Mouse (Mus musculus) liver, adult 2 months (tissue): ENCODE data around the gene Gabra5. TPM values are rescaled to one million over a fixed set of nuclear protein-coding genes. Genes with fewer than 3 reads are reported as not detected.

Experiments used
- DNase-seq: peaks from one replicate; pipeline ENCODE4 v3.0.0-alpha.2; 2011; ENCODE audit warnings: low read depth, low spot score; ENCODE audit errors: extremely low read depth
- H3K27ac ChIP-seq: fragments of 200-500 bp; replicated peaks from 2 replicates; pipeline ENCODE4 v1.5.1; 2012; ENCODE audit warnings: low read depth, mild to moderate bottlenecking, control low read depth, inconsistent platforms, low read length; ENCODE audit not compliant: insufficient read depth
- H3K27me3 ChIP-seq: fragments of 200-500 bp; 2 replicates; pipeline ENCODE4 v1.6.1; 2012; ENCODE audit warnings: mild to moderate bottlenecking, moderate library complexity, low read length, inconsistent platforms; ENCODE audit not compliant: control insufficient read depth, insufficient read depth
- H3K36me3 ChIP-seq: fragments of 200-500 bp; 2 replicates; pipeline ENCODE4 v1.6.1; 2012; ENCODE audit warnings: low read length, inconsistent platforms; ENCODE audit not compliant: control insufficient read depth, insufficient read depth
- H3K4me1 ChIP-seq: fragments of 200-500 bp; 2 replicates; pipeline ENCODE4 v1.6.1; 2011; ENCODE audit warnings: low read length; ENCODE audit not compliant: control insufficient read depth, insufficient read depth
- H3K4me3 ChIP-seq: fragments of 200-500 bp; 2 replicates; pipeline ENCODE4 v1.5.1; 2011; ENCODE audit warnings: low read depth, mild to moderate bottlenecking, control low read depth, low read length, moderate library complexity; ENCODE audit not compliant: insufficient read depth
- H3K79me2 ChIP-seq: fragments of 200-500 bp; 2 replicates; pipeline ENCODE4 v1.6.1; 2012; ENCODE audit warnings: inconsistent platforms, mild to moderate bottlenecking, low read length, moderate library complexity; ENCODE audit not compliant: control insufficient read depth, insufficient read depth
- H3K9ac ChIP-seq: fragments of 200-500 bp; 2 replicates; pipeline ENCODE4 v1.6.1; 2012; ENCODE audit warnings: low read depth, mild to moderate bottlenecking, control low read depth, inconsistent platforms, low read length
- CTCF ChIP-seq: fragments of 200-500 bp; IDR thresholded peaks from 2 replicates; pipeline ENCODE4 v1.5.1; 2011; ENCODE audit warnings: low read depth, low read length, control low read depth
- POLR2A ChIP-seq: fragments of 200-500 bp; IDR thresholded peaks from 2 replicates; pipeline ENCODE4 v1.6.1; 2011; ENCODE audit warnings: low read length, control low read depth; ENCODE audit not compliant: insufficient read depth; ENCODE audit errors: extremely low read depth
- WGBS: fragments of 180-500 bp; shearing (Covaris S2); methylation state at CpG from one replicate; pipeline ENCODE4 v1.1.7; 2018; 5-methylcytosine and 5-hydroxymethylcytosine counted together
- polyA plus RNA-seq: library from polyadenylated mRNA; depleted of rRNA; stranded (reverse); fragments of >200 nt; gene quantifications from 2 replicates; pipeline ENCODE4 v1.2.3, GENCODE M21; 2012
- total RNA-seq: library from RNA; depleted of rRNA; stranded (reverse); fragments of >200 nt; gene quantifications from 2 replicates; pipeline ENCODE4 v1.2.3, GENCODE M21; 2014

The Gabra5 gene
- total and polyA plus RNA-seq, 2 experiments: not detected

DNA sequence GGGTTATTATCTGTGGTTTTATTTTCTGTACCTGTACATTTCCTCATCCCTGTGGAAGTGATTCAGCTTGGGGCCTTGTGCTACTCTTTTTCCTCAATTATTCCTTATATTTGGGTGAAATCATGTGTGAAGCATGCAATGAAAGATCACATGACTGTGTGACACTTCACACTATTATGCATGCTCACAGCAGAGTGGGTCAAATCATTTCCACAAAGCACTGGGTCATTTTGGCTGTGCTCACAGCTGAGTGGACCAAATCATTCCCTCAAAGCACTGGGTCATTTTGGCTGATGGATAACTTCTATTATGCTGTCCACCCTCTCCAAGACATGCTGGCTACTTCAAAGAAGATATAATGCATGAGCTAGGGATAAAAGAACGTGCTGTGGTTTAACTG, 97.0 kb downstream of the Gabra5 start:
- H3K27ac ChIP-seq: no peak overlapping the region
- H3K36me3 ChIP-seq: no peaks in the 10 kb centered on the region
- H3K27me3 ChIP-seq: no peaks in the 10 kb centered on the region
- H3K79me2 ChIP-seq: no peaks in the 10 kb centered on the region
- H3K4me3 ChIP-seq: no peak overlapping the region
- 20% methylated on average over 1 of the region's 1 CpGs for WGBS
- H3K9ac ChIP-seq: no peak overlapping the region
- H3K4me1 ChIP-seq: no peaks in the 10 kb centered on the region
- TF ChIP-seq CTCF (no peak), POLR2A (no peak)
- DNase-seq: no peak

DNA sequence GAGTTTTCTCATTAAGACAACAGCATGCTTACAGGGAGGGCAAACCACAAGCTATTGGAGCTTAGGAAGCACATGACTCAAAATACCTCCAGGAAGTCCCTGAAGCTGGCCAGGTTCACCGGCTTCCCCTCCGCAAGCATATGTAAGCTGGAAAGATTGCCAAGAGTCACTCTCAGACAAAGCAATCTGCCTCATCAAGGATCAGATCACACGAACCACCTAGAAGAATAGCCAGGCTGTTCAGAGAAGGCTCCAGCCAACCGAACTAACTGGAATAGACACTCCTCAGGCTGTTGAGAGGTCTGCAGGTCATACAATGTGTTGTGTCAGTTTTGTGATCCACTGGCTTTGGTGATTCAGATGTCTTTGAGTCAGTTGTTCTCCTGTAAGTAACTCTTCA, 98.7 kb downstream of the Gabra5 start:
- no peaks in the 10 kb centered on the region for H3K27me3 ChIP-seq
- WGBS: 85% methylated on average over 4 of the region's 4 CpGs
- no peak overlapping the region for H3K27ac ChIP-seq
- TF ChIP-seq CTCF (no peak), POLR2A (no peak)
- H3K4me3 ChIP-seq: no peak overlapping the region
- no peaks in the 10 kb centered on the region for H3K36me3 ChIP-seq
- H3K4me1 ChIP-seq: no peaks in the 10 kb centered on the region
- H3K79me2 ChIP-seq: no peaks in the 10 kb centered on the region
- no peak overlapping the region for H3K9ac ChIP-seq
- no peak for DNase-seq

DNA sequence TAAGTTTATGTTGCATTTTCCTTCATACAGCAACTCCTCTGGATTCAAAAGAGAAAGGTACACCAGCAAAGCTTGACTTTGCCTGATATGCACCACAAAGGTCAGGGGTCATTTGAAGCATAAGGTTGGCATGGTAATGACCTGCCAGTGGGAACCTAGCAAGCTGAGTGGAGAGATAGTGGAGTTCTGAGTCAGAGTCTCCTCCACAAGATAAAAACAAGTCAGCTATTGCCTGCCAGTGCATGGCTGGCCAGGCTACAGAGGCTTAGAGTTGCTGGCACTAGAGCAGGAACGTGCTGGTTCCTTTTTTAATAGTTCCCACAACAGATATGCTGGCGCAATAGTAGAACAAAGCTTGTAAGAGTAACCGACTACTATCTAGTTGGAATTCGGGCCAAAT, 116.3 kb downstream of the Gabra5 start:
- no peaks in the 10 kb centered on the region for H3K4me1 ChIP-seq
- H3K9ac ChIP-seq: no peak overlapping the region
- H3K79me2 ChIP-seq: no peaks in the 10 kb centered on the region
- 74% methylated on average over 4 of the region's 4 CpGs for WGBS
- H3K4me3 ChIP-seq: no peak overlapping the region
- no peak overlapping the region for H3K27ac ChIP-seq
- H3K27me3 ChIP-seq: no peaks in the 10 kb centered on the region
- TF ChIP-seq POLR2A (no peak), CTCF (no peak)
- no peaks in the 10 kb centered on the region for H3K36me3 ChIP-seq
- no peak for DNase-seq

DNA sequence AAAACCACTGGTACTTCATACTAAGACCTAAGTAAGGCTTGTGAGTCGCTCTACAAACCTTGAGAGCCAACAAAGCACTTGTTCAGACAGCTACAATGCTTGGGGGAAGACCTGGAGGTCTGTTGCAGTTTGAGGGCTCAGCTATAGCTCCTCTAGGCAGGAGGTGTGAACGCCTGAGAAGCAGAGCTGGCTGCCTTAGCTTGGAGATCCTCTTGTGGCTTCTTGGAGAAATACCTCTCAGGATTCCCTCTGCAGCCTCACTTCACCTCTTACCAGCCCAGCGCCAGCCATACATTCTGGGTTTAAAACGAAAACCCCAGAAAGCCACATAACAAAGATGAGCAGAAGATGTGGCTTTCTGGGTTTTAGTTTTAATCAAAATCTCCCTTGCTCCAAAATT, 119.8 kb downstream of the Gabra5 start:
- DNase-seq: no peak
- TF ChIP-seq CTCF: no peak
- TF ChIP-seq POLR2A: no peak
- Histone ChIP-seq H3K27me3 (peaks cover 4% of the 10 kb centered on the region; the same call in 1 of the 2 replicates), H3K4me3 (no peak overlapping the region), H3K79me2 (no peaks in the 10 kb centered on the region), H3K27ac (no peak overlapping the region), H3K9ac (no peak overlapping the region), H3K36me3 (no peaks in the 10 kb centered on the region), H3K4me1 (no peaks in the 10 kb centered on the region)
- WGBS: 40% methylated on average over 4 of the region's 4 CpGs

DNA sequence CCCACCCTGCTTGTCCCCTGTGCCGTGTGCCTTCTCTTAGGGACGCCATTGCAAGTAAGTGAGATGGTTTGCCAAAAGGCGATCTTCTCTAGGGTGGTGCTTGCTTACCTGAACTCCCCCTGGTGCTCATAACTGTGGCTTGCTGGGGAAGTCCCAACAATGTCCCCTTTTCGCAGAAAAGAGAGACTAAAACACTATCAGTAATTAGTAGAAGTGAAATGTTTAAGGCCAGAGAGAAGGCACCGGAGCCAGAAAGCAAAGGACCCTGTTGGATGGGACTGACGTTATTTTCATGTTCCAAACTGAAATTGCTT, 122.6 kb downstream of the Gabra5 start:
- TF ChIP-seq POLR2A (no peak), CTCF (no peak)
- Histone ChIP-seq H3K4me3 (no peak overlapping the region), H3K27ac (no peak overlapping the region), H3K36me3 (no peaks in the 10 kb centered on the region), H3K9ac (no peak overlapping the region), H3K79me2 (no peaks in the 10 kb centered on the region), H3K4me1 (no peaks in the 10 kb centered on the region), H3K27me3 (peaks cover 4% of the 10 kb centered on the region; the same call in 1 of the 2 replicates)
- 23% methylated on average over 6 of the region's 6 CpGs for WGBS
- no peak for DNase-seq

DNA sequence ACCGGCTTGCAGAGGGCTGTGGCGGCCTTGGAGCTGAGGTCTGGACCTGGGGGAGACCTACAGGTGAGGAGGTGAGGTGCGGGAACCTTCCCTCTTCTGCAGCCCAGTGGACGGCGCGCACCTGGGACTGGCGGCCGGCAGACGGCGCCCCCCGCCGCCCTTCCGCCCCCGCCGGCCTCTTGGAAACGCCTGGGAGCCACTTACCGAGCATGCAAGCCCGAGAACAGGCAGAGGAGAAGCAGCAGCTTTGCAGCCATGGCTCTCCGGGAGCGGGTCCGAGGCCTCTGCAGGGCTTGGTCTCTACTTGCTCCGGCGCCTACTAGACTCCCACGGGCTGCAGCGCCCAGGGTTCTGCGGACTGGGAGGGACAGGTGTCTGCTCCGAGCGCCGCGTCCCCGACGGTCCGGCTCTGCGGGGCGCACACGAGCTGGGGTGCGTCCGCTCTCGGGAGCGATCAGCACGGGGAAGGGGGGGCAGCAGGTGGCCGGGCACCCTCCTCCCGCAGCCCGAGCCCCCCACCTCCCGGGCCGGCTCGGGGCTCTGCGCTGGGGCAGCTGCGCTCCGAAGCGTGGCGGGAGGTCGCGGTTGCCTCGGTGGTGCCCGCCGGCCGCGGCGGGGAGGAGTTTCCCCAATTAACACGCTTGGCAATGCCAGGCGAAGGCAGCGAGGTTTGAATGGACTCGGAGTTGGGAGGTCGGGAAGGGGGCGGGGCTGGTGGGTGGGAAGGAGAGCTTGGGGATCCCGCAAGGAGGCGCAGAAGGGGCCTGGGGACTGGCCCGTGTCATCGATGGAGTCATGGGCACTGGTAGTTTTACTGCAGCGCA, 123.1 kb downstream of the Gabra5 start, which contains the start of gene Gabrg3:
Gene Gabrg3 (minus strand): TSS at position 672 of the 824 bp plus-strand sequence.
- H3K27ac ChIP-seq: no peak within 1 kb of the TSS
- no peak within 1 kb of the TSS for H3K9ac ChIP-seq
- H3K27me3 ChIP-seq: peaks cover 4% of the 10 kb centered on the region; the same call in 1 of the 2 replicates
- DNase-seq: no peak
- no peak within 1 kb of the TSS for H3K4me3 ChIP-seq
- no peaks in the 10 kb centered on the region for H3K79me2 ChIP-seq
- WGBS: 2% methylated on average over 68 of the region's 71 CpGs
- TF ChIP-seq POLR2A (no peak), CTCF (no peak)
- H3K4me1 ChIP-seq: no peaks in the 10 kb centered on the region
- no peaks in the 10 kb centered on the region for H3K36me3 ChIP-seq
